Mouse (Mus musculus): ENCODE measurements around the gene Ttyh2.
A peak's percentile ranks its signal among the peaks of the same experiment; 100 is the strongest.

The Ttyh2 gene

DNA sequence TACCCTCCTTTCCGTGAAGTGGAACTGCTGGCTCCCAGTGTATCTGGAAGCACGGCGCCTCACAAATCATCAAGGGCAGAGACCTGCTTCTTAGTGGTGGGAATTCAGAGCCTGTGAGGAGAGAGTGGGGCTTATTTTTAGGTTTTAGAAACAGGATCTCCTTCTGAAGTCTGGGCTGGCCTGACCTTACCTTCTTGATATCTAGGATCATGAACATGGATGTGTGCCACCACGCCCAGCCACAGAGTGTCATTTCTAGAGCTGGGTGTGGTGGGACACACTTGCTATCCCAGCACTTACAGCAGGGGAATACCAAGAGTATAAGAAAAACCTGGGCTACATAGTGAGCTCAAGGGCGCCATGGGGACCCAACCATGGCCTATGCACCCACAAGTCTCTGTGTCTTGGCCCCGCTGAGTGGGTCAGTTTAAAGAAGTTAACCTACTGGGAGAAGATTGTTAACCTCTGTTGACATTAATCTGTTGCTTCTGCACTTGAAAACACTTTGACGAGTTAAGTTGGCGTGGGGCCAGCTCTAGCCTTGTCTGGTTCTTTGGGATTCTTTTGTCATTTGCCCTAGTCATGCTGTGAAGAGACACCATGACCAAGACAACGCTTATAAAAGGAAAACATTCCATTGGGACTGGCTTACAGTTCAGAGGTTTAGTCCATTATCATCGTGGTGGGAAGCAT lies 7.9 kb downstream of the Ttyh2 start:
- no peak for DNase-seq

DNA sequence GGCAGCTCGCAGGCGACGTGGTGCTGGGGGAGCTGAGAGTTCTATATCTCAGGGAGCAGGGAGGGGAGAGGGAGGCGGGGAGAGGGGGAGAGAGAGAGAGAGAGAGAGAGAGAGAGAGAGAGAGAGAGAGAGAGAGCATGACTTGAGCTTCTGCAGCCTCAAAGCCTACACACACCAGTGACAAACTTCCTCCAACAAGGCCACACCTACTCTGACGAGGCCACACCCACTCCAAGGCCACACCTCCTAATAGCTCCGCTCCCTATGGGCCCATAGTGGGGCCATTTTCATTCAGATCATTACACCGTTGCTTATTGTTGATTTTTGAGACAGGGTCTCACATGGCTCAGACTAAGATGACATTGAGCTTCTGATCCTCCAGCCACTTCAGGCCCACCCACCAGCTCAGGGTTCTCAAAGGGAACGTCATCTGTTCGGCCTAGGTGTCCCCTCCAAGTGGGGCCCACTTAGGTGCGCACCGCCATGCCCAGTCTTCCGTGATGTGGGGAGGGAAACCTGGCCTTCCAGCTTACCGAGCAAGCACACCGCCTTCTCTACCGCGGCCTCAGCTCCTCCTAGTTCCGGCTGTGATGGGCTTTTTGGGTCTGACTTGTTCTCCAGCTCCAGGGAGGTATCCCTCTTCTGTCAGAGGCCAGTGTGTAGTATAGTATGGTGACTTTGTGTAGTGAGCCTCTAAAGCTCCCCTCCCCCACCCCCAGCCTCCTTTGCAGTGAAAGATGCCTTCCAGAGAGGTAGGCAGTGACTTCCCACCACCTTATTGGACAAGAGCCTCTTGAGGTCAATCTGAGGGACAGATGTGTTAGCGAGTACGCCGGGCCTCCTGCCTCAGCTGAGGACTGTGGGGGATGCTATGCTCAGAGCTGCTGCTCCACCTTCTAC lies 8.7 kb downstream of the Ttyh2 start:
- no peak for DNase-seq

DNA sequence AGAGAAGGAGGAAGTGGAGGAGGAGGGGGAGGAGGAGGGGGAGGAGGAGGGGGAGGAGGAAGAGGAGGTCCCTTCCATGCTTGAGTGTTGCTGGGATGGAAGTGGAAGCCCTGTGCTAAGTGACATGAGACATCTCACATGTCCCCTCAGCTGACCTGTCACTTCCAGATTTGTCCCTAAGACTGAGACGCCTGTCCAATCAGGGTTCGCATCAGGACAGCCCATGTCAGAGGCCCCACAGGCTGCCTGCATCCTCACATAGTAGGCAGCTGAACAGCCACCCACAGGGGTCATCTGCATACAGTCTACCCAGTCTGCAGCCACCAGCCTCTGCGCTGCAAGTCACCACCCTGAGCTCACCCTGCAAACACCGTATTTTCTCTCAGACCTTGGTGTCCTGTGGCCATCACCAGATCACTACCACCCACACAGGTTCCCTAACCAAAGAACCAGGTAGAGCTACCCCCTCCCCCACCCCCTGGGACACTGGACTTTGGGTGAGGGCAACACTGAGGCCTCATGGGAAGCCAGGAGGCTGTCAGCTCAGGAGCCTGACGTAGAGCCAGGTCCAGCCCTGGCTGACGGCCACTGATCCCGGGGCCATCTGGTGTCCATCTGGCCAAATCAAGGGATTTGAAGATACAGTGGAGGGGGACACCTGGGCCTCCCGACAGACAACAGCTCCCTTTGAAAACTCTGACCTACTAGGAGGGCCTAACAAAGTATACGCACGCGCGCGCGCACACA lies 9.6 kb downstream of the Ttyh2 start:
- DNase-seq: no peak

DNA sequence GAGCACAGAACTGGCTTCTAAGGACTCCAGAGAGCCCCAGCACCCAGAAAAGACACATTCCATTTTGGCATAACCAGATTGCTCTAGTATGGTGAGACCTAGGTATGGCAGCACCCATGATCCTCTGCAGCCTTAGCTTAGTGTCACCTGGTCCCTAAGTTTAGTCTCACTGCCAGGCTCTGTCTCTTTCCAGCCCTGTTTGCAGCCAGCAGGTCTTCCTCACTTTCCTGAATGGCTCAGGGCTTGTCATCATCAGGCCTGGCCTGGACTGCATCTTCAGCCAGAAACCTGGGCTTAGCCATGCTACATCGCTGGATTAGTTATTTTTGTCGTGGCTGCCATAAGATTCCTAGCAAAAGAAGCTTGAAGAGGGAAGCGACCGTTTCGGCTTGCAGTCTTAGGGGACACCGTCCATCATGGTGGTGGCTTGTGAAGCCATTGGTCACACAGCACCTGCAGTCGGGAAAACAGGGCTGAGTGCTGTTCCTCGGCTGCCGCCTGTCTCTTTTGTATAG lies 10.4 kb downstream of the Ttyh2 start:
- DNase-seq: no peak

DNA sequence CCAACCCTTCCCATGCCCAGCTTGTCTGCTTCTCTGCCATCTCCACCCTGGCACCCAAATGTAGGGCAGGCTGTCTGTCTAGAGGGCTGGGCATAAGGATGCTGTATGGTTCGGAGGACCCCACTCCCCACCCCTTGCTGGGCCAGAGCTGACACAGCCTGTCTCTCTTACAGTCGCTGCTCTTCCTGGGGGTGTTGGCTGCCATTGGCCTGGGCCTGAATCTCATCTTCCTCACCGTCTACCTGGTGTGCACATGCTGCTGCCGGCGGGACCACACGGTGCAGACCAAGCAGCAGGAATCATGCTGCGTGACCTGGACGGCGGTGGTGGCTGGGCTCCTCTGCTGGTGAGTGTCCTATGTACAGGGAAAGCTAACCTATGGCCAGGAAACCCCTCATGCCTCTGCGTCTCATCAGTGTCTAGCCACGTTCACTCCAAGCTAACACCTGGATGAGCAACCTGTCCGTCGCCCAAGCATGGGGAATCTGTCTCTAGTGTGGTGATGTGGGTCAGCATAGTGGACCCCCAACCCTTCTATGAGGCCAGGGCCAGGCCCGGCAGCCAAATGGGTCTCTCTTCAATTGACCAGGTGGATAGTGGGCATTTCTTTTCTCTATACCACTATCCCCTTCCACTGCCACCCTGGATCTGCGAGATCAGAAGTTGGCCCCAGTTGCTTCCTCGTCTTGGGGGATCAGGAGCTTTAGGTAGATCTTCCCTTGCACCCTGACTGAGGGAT lies 11.2 kb downstream of the Ttyh2 start:
- no peak for DNase-seq

DNA sequence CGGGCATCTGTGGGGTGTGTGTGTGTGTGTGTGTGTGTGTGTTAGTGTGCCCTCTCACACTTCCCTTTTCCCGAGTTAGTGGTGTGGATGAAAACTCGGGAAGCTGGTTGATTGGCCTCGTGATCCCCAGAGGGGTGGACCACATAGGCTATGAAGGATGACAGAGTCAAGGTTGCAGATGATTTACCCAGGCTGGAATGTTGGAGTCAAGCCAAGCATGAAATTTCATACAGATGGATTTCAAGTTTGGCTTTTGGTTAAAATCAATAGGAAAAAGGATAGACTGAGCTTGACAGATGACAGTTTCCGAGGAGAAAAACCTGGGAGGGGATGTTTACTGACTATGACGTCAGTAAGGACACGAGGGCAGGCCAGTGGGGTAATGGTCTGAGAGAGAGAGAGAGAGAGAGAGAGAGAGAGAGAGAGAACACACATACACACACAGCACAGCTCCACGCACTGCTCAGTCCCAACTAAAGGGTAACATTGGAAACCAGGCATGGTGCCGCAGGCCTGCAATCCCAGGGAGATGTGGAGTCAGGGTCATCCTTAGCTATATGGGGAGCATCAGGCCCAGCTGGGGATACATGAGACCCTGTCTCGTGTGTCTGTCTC lies 12.4 kb downstream of the Ttyh2 start:
- DNase-seq: no peak

DNA sequence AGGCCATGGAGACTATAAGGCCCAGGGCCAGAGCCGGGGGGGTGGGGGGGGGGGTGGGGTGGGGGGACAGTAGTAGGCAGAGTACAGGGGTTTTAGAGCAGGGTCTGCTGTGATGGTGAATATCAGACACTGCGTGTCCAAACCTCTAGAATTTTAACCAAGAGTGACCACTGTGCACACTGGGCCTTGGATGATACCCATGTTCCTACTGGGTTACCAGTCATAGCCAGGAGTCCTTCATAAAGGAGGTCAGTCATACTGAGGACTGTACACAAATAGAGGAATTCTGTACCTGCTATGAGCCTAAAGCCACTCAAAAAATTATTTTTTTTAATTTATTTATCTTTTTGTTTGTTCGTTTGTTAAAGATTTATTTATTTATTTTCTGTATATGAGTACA lies 13.5 kb downstream of the Ttyh2 start:
- DNase-seq: no peak

DNA sequence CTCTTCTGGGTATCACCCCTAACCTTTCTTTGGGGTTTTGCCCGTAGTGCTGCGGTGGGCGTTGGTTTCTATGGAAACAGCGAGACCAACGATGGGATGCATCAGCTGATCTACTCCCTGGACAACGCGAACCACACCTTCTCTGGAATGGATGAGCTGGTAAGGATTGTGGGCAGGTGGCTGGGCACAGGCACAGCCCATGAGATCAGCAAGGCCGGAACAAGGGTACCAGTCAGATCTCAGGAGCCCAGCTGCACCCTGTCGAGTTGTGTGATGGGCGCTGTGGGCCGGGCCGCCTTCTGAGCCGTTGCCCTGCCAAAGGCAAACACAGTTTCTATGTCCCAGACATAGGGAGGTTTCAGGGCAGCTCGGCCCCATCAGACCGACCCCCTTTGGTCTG lies 15.0 kb downstream of the Ttyh2 start:
- DNase-seq: no peak

DNA sequence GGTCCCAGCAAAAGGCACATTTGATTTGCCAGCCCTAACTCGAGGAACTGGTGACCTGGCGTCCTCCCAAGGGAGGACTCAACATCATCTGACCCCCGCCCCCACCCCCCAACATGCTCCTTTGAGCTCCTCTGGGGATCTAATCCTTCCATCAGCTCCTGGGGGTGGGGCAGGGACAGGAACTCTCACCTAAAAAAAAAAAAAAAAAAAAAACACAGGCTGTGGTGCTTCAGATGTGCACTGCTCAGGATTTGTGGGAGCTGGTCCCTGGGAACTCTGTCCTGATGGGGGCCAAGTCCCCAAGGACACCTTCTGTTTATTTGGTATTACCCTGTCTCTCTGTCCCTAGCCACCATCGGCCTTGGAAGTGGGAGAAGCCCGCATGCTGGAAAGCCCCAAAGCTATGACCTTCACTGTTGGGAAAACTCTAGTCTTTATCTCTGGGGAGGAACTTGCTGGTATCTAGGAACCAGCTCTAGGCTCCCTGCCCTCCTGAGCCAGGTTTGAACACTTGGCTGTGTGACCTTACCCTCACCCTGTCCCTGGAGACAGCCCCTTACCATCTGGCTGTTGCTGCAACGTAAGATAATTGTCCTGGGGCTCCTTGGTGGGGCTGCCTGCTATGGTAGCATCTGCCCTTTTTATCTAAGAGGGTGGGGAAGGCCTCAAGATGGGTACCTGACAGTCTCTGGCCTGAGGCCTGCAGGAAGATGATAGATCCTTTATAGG lies 16.4 kb downstream of the Ttyh2 start:
- DNase-seq: no peak

DNA sequence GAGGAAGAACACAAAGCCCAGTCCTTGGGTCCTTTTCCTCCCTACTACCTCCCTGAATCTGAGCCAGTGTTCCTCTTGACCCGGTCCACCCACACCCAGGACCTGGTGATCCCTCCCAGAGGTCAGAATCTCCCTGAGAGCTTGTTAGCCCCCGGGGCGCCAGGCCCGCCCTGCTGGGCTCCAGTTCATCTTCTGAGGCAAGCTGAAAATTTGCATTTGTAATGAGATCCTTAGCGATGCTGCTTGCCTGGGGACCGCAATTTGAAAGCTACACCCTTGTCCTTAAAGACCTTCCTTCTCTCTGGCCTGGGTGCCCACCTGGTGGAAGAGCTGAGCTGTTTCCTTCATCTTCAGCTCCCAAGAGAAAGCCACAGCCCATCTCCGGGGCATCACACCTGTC lies 17.4 kb downstream of the Ttyh2 start:
- no peak for DNase-seq

DNA sequence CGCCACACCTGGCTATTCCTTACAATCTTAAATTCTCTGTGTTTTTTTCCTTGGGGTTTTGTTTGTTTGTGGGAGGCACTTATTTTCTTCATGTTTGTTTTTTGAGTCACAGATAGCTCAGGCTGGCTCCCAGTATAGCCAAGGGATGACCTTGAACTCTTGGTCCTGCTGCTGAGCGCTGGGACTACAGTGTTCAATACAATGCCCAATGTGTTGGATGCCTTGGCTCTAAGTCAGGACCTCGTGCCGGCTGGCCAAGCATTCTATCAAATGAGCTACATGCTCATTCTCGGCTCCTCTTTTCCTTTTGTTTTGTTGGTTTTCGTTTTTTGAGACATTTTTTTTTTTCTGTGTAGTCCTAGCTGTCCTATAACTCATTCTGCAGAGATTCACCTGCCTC lies 18.2 kb downstream of the Ttyh2 start:
- no peak for DNase-seq

DNA sequence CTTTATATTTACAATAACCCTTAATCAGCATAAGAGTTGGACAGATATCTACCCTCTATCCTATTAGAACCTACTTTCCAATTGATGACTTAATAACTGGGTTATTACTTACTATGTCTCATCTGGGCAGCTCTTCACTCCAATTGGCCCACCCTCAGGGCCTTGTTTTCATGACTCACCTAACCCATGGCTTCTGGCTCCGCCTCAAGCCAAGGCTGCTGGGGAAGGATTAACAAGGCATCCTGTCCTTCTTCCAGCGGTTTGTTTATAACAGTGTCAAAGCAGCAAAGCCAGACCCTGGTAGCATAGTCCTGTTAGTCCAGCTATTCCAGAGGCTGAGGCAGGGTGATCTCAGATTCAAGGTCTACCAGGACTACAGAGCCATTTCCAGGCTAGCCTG lies 19.2 kb downstream of the Ttyh2 start:
- DNase-seq: no peak

DNA sequence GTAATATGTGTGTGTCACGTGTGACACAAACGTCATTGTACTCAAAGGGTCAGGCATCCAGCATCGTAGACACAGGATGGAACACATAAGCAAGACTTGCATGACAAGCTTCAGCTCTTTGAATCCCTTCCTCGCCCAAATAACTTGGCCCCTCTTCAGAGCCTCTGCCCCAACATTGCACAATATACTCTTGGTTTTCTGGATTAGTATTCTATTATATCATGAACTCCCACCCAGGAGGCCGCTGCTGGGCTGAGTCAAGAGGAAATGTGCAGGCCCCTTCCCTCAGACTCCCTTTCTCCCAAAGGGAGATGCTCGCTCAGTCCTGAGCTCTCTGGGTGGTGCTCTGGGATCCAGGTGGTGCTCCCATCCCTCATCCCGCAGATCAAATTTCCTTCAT lies 23.3 kb downstream of the Ttyh2 start:
- DNase-seq: no peak

DNA sequence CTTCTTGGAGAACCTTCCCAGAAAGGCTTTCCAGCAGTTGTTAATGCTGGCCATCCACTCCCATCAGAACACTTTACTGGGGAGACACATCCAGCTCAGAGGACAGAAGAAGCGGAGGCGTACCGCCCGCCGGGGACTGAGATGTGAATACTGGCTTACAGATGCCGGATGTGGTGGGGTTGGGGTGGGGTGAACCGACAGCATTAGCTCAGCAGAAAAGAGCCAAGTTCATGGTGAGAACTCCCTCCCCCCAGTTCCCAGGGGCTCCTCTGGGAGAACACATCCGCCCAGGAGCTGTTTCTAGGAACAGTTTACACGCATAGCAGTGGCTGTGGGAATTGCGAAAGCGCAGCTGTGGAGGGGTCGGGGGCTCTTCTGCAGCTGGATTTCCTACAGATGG lies 24.3 kb downstream of the Ttyh2 start:
- peak; percentile 46 to 57 for DNase-seq

DNA sequence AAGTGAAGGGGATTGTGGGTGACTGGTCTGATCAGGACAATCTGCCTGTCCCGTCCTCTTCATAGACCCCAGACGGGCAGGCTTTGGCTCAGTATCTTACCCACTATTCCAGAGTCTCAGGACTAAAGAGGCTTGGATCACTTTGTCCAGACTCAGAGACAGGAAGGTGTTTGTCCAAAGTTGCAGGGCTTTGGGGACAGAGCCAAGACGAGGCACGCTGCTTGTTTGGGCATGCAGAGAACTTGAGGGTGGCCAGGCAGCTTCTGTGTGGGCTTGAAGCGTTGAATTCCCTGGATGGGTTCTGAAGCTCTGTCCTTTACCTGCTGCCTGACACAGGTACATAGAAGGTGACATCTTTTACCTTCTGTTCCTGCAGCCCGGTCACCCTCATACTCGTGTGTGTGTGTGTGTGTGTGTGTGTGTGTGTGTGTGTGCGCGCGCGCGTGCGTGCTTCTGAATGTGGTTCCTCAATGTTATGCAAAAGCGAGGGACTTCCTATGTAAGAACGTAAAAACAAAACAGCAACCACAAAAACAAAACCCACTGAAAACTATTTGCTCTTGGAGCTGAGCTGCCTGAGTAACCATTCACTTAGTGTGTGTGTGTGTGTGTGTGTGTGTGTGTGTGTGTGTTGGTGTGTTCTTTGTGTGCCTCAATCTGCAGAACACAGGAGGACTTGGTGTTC lies 27.2 kb downstream of the Ttyh2 start:
- no peak for DNase-seq

DNA sequence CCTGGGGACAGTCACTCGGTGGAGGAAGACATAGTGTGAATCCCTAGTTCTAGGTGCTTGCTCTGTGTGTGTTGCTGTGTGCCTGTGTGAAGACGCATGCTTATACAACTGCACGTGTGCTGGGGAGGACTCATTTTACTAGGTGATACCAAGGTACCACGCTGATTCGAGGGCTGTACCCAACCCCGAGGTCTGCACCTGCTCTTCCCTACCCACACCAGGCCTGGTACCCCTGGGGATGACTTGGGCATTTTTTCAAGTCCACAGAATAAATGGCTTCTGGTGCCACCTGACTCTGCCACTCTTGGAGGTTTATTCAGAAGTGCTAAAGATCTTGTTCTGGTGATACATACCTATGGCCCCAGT lies 27.7 kb downstream of the Ttyh2 start:
- no peak for DNase-seq

DNA sequence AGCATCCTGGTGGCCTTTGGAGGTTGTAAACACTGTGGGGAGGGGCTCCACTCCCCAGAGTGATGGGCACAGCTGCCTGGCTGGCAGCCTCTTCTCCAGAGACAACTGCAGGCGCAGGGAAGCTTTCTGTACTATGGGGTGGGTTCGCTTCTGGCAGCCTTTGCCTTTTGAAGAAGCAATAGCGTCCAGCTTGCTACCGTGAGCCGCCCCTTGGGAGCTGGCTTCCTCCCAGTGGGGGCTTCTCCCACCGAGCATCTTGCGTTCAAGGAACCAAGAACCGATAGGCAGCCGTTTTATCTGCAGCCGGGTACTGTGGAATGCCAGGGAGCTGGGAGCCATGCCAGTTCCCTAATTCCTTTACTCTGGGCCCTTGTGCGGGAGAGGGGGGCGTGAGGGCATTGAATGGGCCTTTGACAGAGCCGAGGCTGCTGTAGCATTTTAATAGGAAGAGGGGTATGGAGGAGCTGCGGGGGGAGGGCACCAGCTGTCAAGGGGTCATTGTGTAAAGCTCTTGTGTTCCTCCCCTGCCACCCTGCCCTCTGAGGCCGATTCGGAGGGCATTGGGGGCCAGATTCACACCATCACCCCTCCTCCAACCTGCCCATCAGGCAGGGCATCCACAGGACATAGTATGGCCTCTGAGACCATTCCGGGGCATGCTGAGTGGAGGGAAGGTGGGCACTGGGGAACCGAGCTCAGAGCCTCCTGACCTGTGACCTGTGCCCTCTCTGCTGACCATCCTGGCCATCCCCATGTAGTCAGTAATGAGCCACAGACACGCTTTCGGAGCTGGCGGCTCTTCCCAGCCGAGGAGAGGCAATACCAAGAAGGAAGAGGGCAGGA lies 29.1 kb downstream of the Ttyh2 start:
- DNase-seq: no peak

DNA sequence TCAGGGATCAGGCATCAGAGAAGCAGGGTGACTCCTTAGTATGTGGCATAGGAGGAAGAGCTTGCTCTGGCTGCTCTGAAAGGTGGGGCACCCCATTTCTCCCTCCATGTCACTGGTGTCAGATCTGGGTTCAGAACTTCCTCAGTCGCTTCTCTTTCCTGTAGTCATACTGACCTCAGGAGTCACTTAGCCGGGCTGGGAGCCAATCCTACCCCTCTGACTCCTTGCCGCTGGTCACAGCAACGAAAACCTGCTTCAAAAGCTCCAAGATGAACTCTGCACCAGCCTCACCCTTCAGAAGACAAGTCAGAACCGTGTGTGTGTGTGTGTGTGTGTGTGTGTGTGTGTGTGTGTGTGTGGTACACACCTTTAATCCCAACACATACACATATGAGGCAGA lies 31.1 kb downstream of the Ttyh2 start:
- no peak for DNase-seq

DNA sequence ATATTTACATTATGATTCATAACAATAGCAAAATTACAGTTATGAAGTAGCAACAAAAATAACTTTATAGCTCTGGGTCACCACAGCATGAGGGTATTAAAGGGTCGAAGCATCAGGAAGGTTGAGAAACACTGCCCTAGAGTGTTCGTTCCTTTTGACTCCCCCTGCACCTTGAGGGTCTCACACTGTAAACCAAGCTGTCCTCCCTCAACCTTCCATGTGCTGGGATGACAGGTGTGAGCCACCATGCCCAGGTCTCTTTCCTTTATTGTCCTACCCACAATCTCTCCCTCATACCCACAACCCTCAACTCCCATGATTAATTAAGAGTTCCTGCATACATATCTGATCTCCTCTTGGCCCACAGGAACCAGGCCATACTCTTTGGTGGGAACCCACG lies 36.2 kb downstream of the Ttyh2 start:
- DNase-seq: no peak

DNA sequence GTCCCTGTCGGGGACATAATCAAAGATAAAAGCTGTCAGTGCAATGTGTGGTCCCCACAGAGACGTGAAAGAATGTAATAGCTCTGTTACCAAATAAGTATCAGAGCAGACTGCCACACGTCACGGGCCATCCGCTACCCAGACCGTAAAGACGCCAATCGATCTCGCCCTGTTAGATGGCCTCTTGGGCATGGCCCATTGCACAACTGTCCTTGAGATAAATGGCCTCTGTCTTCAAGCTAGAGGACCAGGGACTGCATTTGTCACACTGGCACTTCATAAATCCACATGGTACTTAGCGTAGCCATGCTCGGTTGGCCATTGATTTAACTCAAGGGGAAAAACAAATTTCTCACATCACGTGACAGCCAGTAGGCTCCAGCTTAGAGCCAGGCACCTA lies 36.6 kb downstream of the Ttyh2 start:
- DNase-seq: no peak
